Mouse (Mus musculus) kidney, postnatal 0 days (tissue): Measurements from ENCODE around the gene Clec12b. TPM values are rescaled to one million over a fixed set of nuclear protein-coding genes. Genes with fewer than 3 reads are reported as not detected.

ENCODE experiments used
- ATAC-seq: fragments of 200-750 bp; cut with Nextera tagmentation; replicated peaks from 2 replicates; pipeline ENCODE4 v1.8.0; 2017; ENCODE audit warnings: low read depth, moderate number of reproducible peaks, moderate TSS enrichment, moderate library complexity; ENCODE audit not compliant: low FRiP score
- DNase-seq: peaks from one replicate; pipeline ENCODE4 v3.0.0-alpha.2; 2016; ENCODE audit warnings: low spot score
- H3K27ac ChIP-seq: fragments of 300-500 bp; sonication (generic); 2 replicates; pipeline ENCODE4 v1.5.1; 2014; ENCODE audit warnings: mild to moderate bottlenecking
- H3K27me3 ChIP-seq: fragments of 300-500 bp; sonication (generic); 2 replicates; pipeline ENCODE4 v1.6.1; 2014; ENCODE audit warnings: low read length, mixed read lengths; ENCODE audit not compliant: insufficient read depth
- H3K36me3 ChIP-seq: fragments of 300-500 bp; sonication (generic); 2 replicates; pipeline ENCODE4 v1.6.1; 2014; ENCODE audit warnings: low read length, mixed read lengths; ENCODE audit not compliant: insufficient read depth
- H3K4me1 ChIP-seq: fragments of 300-500 bp; sonication (generic); replicated peaks from 2 replicates; pipeline ENCODE4 v1.6.1; 2014; ENCODE audit warnings: antibody characterized with exemption, low read length, mixed read lengths; ENCODE audit not compliant: insufficient read depth
- H3K4me2 ChIP-seq: fragments of 300-500 bp; sonication (generic); 2 replicates; pipeline ENCODE4 v1.6.1; 2014; ENCODE audit warnings: mild to moderate bottlenecking, low read length, moderate library complexity, mixed read lengths
- H3K4me3 ChIP-seq: fragments of 300-500 bp; sonication (generic); replicated peaks from 2 replicates; pipeline ENCODE4 v1.5.1; 2014; ENCODE audit warnings: low read depth, low read length
- H3K9ac ChIP-seq: fragments of 300-500 bp; sonication (generic); 2 replicates; pipeline ENCODE4 v1.6.1; 2014; ENCODE audit warnings: low read depth, low read length
- H3K9me3 ChIP-seq: fragments of 300-500 bp; sonication (generic); replicated peaks from 2 replicates; pipeline ENCODE4 v1.6.1; 2016; ENCODE audit warnings: low read length, inconsistent platforms, mixed read lengths
- CTCF ChIP-seq: IDR thresholded peaks from 2 replicates; pipeline ENCODE4 v1.5.1; 2016; ENCODE audit warnings: antibody characterized with exemption, low read depth, mild to moderate bottlenecking, moderate library complexity
- WGBS: fragments of 180-500 bp; shearing (Covaris S2); extraction: QIAGEN DNeasy Blood & Tissue Kit; methylation state at CpG from one replicate; pipeline ENCODE4 v1.1.7; 2014; 5-methylcytosine and 5-hydroxymethylcytosine counted together
- polyA plus RNA-seq: library from polyadenylated mRNA; unstranded; fragments of >200 nt; fragmentation: Nextera tagmentation; extraction: Ambion mirVana; gene quantifications from 2 replicates; pipeline ENCODE4 v1.2.1, GENCODE M21; 2015

Clec12b gene
- polyA plus RNA-seq, 1 experiment from 2014 or later: 0.11 TPM

DNA sequence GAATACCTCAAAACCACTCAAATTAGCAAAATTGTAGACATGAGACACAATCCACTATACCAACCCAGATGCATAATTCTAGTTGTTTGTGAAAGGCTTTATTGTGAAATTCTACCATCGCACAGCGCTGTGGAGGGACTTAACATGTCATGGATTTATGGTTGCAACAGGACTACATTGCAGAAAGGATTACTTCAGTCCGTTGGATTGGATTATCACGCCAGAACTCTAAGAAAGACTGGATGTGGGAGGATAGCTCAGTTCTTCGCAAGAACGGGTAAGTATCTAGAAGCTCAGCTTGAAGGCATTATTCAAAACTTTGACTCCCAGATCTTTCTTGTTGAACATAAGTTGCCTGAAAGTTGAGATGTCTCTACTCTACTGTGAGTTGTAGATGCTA lies 17.7 kb upstream of the Clec12b start:
- peak; percentile 26 for DNase-seq
- Histone ChIP-seq H3K4me1 (no peaks in the 10 kb centered on the region; the same call in 1 of the 2 replicates), H3K9me3 (no peaks in the 10 kb centered on the region), H3K9ac (no peak overlapping the region), H3K27ac (no peak overlapping the region), H3K4me2 (no peak overlapping the region), H3K36me3 (no peaks in the 10 kb centered on the region), H3K4me3 (no peak overlapping the region), H3K27me3 (no peaks in the 10 kb centered on the region)
- TF ChIP-seq CTCF: no peak
- 47% methylated on average over 6 of the region's 6 CpGs for WGBS
- no peak for ATAC-seq

DNA sequence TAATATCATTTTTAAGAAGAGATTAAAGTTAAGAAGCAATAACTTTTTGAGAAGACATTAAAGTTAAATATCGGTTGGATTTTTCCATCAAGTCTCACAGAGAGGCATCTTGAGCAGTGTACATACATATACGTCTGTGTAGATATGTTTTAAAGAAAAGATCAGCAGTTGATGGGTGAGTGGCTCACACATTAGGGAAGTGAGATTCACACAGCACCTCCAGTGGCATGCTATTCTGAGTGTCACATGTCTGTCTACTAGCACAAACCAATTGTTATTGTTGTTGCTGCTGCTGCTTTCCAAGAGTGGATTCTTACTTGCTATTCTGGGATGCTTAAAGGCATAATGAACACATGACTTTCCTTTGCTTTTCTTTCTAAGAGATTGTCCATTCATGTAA lies 16.7 kb upstream of the Clec12b start:
- no peaks in the 10 kb centered on the region for H3K9me3 ChIP-seq
- no peaks in the 10 kb centered on the region; the same call in 1 of the 2 replicates for H3K4me1 ChIP-seq
- no peaks in the 10 kb centered on the region for H3K36me3 ChIP-seq
- no peak for TF ChIP-seq CTCF
- H3K27me3 ChIP-seq: no peaks in the 10 kb centered on the region
- ATAC-seq (no peak), DNase-seq (no peak)
- WGBS: 94% methylated on average over 2 of the region's 2 CpGs
- no peak overlapping the region for H3K4me2 ChIP-seq
- no peak overlapping the region for H3K27ac ChIP-seq
- no peak overlapping the region for H3K9ac ChIP-seq
- no peak overlapping the region for H3K4me3 ChIP-seq

DNA sequence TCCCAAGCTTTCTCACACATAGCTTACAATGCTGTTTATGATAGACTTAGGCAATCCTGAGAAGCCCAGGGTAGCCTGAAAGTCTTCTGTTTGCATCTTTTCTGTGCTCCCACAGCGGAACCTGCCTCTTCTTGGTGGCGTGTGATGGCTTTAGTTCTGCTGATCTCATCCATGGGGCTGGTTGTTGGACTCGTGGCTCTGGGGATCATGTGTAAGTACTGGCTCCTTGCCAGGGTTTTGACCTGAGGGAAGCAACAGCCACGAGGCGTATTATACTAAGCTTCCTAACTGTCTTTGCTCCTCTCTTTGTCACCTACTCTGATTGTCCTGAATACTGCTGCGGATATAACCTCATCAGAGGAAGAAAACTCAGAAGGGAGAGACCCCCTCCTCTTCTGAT lies 14.3 kb upstream of the Clec12b start:
- WGBS: 42% methylated on average over 6 of the region's 6 CpGs
- DNase-seq: peak; percentile 56

DNA sequence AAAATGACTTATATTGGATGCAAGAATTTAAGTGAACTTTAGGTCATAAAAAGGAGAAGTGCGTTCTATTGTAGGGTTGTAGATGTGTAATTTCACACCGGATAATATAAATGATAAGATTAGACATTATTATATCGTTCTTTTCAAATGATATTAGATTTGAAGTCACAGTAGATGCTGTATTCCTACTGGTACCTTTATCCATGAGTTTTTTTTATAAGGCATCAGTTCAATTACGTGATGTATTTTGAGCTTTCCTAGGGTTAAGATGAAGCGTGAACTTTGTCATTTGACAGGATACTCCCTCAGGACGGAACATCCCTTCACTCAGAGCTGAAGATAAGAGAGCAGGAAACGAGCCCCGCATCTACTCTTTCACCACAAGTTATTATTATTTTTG lies 11.3 kb upstream of the Clec12b start, which contains the start of gene Clec1b:
TSS of gene Clec1b (plus strand) at position 301 of the 400 bp plus-strand sequence.
- Histone ChIP-seq H3K4me3 (no peak within 1 kb of the TSS), H3K36me3 (no peaks in the 10 kb centered on the region), H3K4me1 (no peaks in the 10 kb centered on the region; the same call in 1 of the 2 replicates), H3K27ac (peak within 1 kb of the TSS; percentile 15; the same call in 1 of the 2 replicates), H3K4me2 (no peak within 1 kb of the TSS), H3K27me3 (no peaks in the 10 kb centered on the region), H3K9me3 (no peaks in the 10 kb centered on the region), H3K9ac (no peak within 1 kb of the TSS)
- WGBS: 66% methylated on average over 8 of the region's 8 CpGs
- DNase-seq (no peak), ATAC-seq (no peak)
- TF ChIP-seq CTCF: no peak

More for the DNA sequence above, 14.3 kb upstream of the Clec12b start:
- Histone ChIP-seq H3K27ac (peak overlapping the region; percentile 44; the same call in 1 of the 2 replicates), H3K9ac (no peak overlapping the region), H3K4me2 (no peak overlapping the region), H3K9me3 (no peaks in the 10 kb centered on the region), H3K4me1 (no peaks in the 10 kb centered on the region; the same call in 1 of the 2 replicates), H3K4me3 (no peak overlapping the region), H3K27me3 (no peaks in the 10 kb centered on the region), H3K36me3 (no peaks in the 10 kb centered on the region)
- TF ChIP-seq CTCF: no peak
- peak; percentile 80 for ATAC-seq

DNA sequence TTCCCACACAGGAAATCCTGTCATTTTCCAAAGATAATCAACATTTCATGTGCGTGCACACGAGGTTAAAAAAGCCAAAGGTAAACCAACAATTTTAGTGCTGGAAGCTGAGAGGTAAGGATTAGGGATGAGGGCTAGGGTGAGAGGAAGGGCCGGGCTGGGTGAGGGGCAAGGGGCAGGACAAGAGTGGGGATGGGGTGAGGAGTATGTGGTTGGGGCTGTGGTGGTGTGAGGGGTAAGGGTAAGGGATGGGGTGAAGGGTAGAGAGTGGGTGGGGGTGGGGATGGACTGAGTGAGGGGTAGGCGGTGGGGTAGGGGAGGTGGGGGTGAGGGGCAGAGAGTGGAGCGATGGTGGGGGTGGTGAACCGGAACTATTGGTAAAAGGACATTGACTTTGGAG lies 8.1 kb upstream of the Clec12b start:
- no peaks in the 10 kb centered on the region for H3K9me3 ChIP-seq
- H3K4me2 ChIP-seq: no peak overlapping the region
- no peak overlapping the region for H3K27ac ChIP-seq
- no peaks in the 10 kb centered on the region; the same call in 1 of the 2 replicates for H3K4me1 ChIP-seq
- no peak for TF ChIP-seq CTCF
- DNase-seq (no peak), ATAC-seq (peak; percentile 66)
- H3K4me3 ChIP-seq: no peak overlapping the region
- H3K27me3 ChIP-seq: no peaks in the 10 kb centered on the region
- no peak overlapping the region for H3K9ac ChIP-seq
- WGBS: 72% methylated on average over 6 of the region's 6 CpGs
- no peaks in the 10 kb centered on the region for H3K36me3 ChIP-seq

DNA sequence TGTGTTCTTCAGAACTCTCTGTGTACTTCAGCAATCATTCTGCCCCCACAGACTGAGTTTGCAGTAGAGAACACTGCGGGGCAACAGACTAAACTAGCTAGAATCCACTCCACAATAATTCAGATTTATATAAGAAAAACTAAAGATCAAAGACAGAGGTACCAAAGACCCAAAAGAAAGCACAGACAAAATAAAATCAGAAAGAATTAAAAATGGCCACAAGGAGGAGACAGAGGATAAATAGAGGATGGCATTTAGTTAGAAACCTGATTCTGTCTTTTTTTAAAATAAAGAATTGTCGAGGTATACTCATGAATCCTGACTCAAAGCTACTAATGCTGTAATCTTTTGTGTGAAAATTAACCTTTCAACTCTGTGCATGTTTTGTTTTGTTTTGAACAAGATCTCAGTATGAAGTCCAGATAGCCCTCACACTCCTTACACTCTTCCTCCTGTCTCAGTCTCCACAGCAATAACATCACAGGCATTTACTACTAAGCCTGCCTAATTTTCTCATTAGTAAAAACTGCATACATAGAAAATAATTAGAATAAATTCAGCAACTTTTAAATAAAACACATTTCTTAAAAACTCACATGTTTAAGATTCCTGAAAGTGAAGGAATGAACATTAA lies 7.5 kb upstream of the Clec12b start:
- TF ChIP-seq CTCF: peak; percentile 92
- DNase-seq: peak; percentile 81
- Histone ChIP-seq H3K9me3 (no peaks in the 10 kb centered on the region), H3K27me3 (no peaks in the 10 kb centered on the region), H3K36me3 (no peaks in the 10 kb centered on the region), H3K4me3 (no peak overlapping the region), H3K4me1 (no peaks in the 10 kb centered on the region; the same call in 1 of the 2 replicates), H3K4me2 (no peak overlapping the region), H3K9ac (no peak overlapping the region), H3K27ac (no peak overlapping the region)
- 21% methylated on average over 2 of the region's 2 CpGs for whole genome bisulfite sequencing
- no peak for ATAC-seq
